Mouse (Mus musculus): ENCODE measurements around the gene Coa6. TPM values are rescaled to one million over a fixed set of nuclear protein-coding genes. Genes with fewer than 3 reads are reported as not detected.

Coa6 gene
- polyA plus RNA-seq, 1 experiment = 12.3 TPM

DNA sequence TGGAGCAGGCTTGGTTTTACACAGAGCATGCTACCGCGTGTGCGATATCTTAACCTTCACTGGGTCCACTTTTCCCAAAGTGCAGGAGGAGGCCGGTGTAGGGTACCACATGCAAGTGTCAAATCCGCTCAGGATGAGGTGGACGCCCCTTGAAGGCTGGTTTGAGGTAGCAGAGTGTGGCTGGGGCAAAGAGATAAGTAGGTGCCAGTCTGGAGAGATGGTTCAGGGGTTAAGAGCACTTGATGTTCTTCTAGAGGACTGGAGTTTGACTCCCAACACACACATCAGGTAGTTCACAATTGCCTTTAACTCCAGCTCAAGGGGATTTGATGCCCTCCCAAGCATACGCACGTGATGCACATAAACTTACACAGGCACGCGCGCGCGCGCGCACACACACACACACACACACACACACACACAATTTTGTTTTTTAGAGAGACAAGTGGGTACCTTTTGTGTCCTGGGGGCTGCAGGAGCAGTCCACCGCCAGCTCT is 51.5 kb downstream of the Coa6 start:
- Histone ChIP-seq H3K27ac (ENCODE audit: insufficient read depth, low read length) (no peak overlapping the region), H3K36me3 (ENCODE audit: control insufficient read depth, insufficient read depth, low read length, poor library complexity, severe bottlenecking) (peaks cover 15% of the 10 kb centered on the region), H3K9me3 (replicated peaks; ENCODE audit: control insufficient read depth, insufficient read depth, low read length, poor library complexity, severe bottlenecking) (no peaks in the 10 kb centered on the region), H3K4me1 (ENCODE audit: control insufficient read depth, insufficient read depth, low read length) (no peaks in the 10 kb centered on the region), H3K27me3 (ENCODE audit: control insufficient read depth, insufficient read depth, low read length, poor library complexity, severe bottlenecking) (no peaks in the 10 kb centered on the region), H3K9ac (ENCODE audit: low read depth, poor library complexity, severe bottlenecking) (peak overlapping the region; percentile 78), H3K4me3 (ENCODE audit: low read depth, low read length) (peak overlapping the region; percentile 84)
- no peak for TF ChIP-seq POLR2A (IDR thresholded peaks at IDR 0.05; ENCODE audit: insufficient read depth, low read length)
- TF ChIP-seq EP300 (IDR thresholded peaks at IDR 0.05; ENCODE audit: insufficient read depth, low read depth, low read length) = no peak
- TF ChIP-seq CTCF (IDR thresholded peaks at IDR 0.05; ENCODE audit: low read depth, low read length) = no peak

DNA sequence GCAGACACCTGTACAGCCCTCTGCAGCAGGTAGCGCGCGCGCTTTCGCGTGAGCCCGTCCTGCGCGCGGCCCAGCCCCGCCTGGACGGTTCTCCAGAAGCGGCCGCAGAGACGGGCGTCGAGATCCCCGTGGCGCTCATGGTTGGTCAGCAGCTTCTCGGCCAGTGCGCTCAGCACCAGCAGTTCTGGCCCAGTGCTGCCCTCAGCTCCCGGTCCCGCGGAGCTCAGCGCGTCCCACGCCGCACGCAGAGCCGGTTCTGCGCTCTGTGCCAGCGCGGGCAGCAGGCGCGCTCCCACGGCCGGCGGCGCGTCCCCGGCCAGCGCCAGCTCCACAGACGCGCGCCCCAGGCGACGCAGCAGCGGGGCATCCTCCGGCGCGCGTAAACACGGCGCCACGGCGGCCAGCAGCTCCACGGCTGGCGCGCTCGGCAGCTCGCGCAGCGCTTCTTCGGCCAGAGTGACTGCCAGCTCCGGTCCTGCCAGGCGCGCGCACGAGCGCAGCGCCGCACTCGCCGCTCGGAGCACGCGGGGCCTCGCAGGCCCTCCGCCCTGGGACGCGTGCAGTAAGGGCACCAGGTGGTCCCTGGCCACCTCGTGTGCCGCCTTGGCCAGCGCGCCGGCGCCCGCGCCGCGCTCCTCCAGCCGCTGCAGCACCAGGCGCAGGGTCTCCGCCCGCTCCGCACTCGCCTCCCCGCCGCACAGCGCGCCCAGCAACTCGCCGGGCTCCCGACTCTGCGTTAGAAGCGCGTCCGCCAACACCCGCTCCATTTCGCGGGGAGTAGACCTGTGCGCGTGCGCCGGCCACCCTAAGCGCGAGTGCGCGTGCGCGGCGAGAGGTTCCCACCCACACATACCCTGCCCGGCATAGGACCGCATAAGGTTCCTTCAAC is 52.2 kb downstream of the Coa6 start, which contains the start of gene Tarbp1:
Gene Tarbp1, minus strand, starts transcription at position 767 of the 889 bp plus-strand sequence.
- TF ChIP-seq CTCF (IDR thresholded peaks at IDR 0.05; ENCODE audit: low read depth, low read length) = no peak
- TF ChIP-seq POLR2A (IDR thresholded peaks at IDR 0.05; ENCODE audit: insufficient read depth, low read length) = peak; percentile 24
- TF ChIP-seq EP300 (IDR thresholded peaks at IDR 0.05; ENCODE audit: insufficient read depth, low read depth, low read length) = no peak
- H3K4me1 ChIP-seq (ENCODE audit: control insufficient read depth, insufficient read depth, low read length) = no peaks in the 10 kb centered on the region
- H3K27ac ChIP-seq (ENCODE audit: insufficient read depth, low read length) = no peak within 1 kb of the TSS
- H3K4me3 ChIP-seq (ENCODE audit: low read depth, low read length) = peak within 1 kb of the TSS; percentile 84
- H3K27me3 ChIP-seq (ENCODE audit: control insufficient read depth, insufficient read depth, low read length, poor library complexity, severe bottlenecking) = no peaks in the 10 kb centered on the region
- peaks cover 11% of the 10 kb centered on the region for H3K36me3 ChIP-seq (ENCODE audit: control insufficient read depth, insufficient read depth, low read length, poor library complexity, severe bottlenecking)
- H3K9me3 ChIP-seq (replicated peaks; ENCODE audit: control insufficient read depth, insufficient read depth, low read length, poor library complexity, severe bottlenecking) = no peaks in the 10 kb centered on the region
- peak within 1 kb of the TSS; percentile 78 for H3K9ac ChIP-seq (ENCODE audit: low read depth, poor library complexity, severe bottlenecking)

Other genes starting within 250 kb of the Coa6 start
- 0.29 TPM in 1 of 2 replicates, not detected in the other for gene Slc35f3, start 124.0 kb upstream of the Coa6 start, polyA plus RNA-seq (2011; ENCODE audit: insufficient read depth, insufficient read length, low read depth, missing spikeins)
- 12.9 and 13.8 TPM in 2 replicates for gene Tarbp1, start 52.5 kb downstream of the Coa6 start, polyA plus RNA-seq (2011; ENCODE audit: insufficient read depth, insufficient read length, low read depth, missing spikeins)
- gene Irf2bp2, start 171.5 kb downstream of the Coa6 start, polyA plus RNA-seq (2011; ENCODE audit: insufficient read depth, insufficient read length, low read depth, missing spikeins) = 37.6 and 39.6 TPM in 2 replicates

Measured in ES-Bruce4 (cell line).